Mouse (Mus musculus) hindbrain, postnatal 0 days (tissue): ENCODE measurements at regions not wholly inside any gene's neighbourhood (a gene's known extent, or its start where the extent isn't known, plus 50 kb on each side); places are given as distances from the start of the nearest gene placed in this dataset.

ENCODE experiments used
- ATAC-seq: fragments of 200-750 bp; cut with Nextera tagmentation; 2 replicates; pipeline ENCODE4 v1.8.0; 2017; ENCODE audit warnings: mild to moderate bottlenecking, moderate TSS enrichment, moderate library complexity
- DNase-seq: peaks from one replicate; pipeline ENCODE4 v3.0.0-alpha.2; 2015; ENCODE audit warnings: low spot score
- H3K27ac ChIP-seq: fragments of 300-500 bp; sonication (generic); 2 replicates; pipeline ENCODE4 v1.5.1; 2014; ENCODE audit warnings: mild to moderate bottlenecking
- H3K27me3 ChIP-seq: fragments of 300-500 bp; sonication (generic); 2 replicates; pipeline ENCODE4 v1.6.1; 2014; ENCODE audit warnings: low read length, mixed read lengths; ENCODE audit not compliant: insufficient read depth
- H3K36me3 ChIP-seq: fragments of 300-500 bp; sonication (generic); 2 replicates; pipeline ENCODE4 v1.6.1; 2014; ENCODE audit warnings: low read length, mixed read lengths; ENCODE audit not compliant: insufficient read depth
- H3K4me1 ChIP-seq: fragments of 300-500 bp; sonication (generic); 2 replicates; pipeline ENCODE4 v1.6.1; 2014; ENCODE audit warnings: antibody characterized with exemption, low read length, mixed read lengths; ENCODE audit not compliant: insufficient read depth
- H3K4me2 ChIP-seq: fragments of 300-500 bp; sonication (generic); 2 replicates; pipeline ENCODE4 v1.6.1; 2014; ENCODE audit warnings: low read depth, mild to moderate bottlenecking, low read length, moderate library complexity, mixed read lengths
- H3K4me3 ChIP-seq: fragments of 300-500 bp; sonication (generic); 2 replicates; pipeline ENCODE4 v1.5.1; 2014; ENCODE audit warnings: low read length
- H3K9ac ChIP-seq: fragments of 300-500 bp; sonication (generic); replicated peaks from 2 replicates; pipeline ENCODE4 v1.6.1; 2014; ENCODE audit warnings: mild to moderate bottlenecking, low read length, moderate library complexity, mixed read lengths
- H3K9me3 ChIP-seq: fragments of 300-500 bp; sonication (generic); 2 replicates; pipeline ENCODE4 v1.6.1; 2016; ENCODE audit warnings: low read length, mixed read lengths
- CTCF ChIP-seq: IDR thresholded peaks from 2 replicates; pipeline ENCODE4 v1.5.1; 2016; ENCODE audit warnings: antibody characterized with exemption, control low read depth, low read depth
- WGBS: fragments of 180-500 bp; shearing (Covaris S2); extraction: QIAGEN DNeasy Blood & Tissue Kit; methylation state at CpG from one replicate; pipeline ENCODE4 v1.1.7; 2014; 5-methylcytosine and 5-hydroxymethylcytosine counted together

GRCm38 (mm10) chr15:36892576-36893205, 114.9 kb downstream of the Zfp706 start:
- peak; percentile 65 for DNase-seq
- Histone ChIP-seq H3K27me3 (no peaks in the 10 kb centered on the region), H3K4me3 (no peak overlapping the region), H3K9ac (peak overlapping the region; percentile 30; the same call in 1 of the 2 replicates), H3K9me3 (no peaks in the 10 kb centered on the region), H3K4me1 (0 out of 2 replicates have a peak, but pooled peaks cover 5% of the 10 kb centered on the region), H3K27ac (peak overlapping the region; percentile 66), H3K36me3 (no peaks in the 10 kb centered on the region), H3K4me2 (peak overlapping the region; percentile 33)
- 15% methylated on average over 15 of the region's 15 CpGs for WGBS
- ATAC-seq, result peak; percentile 60; the same call in 1 of the 2 replicates
- no peak for TF ChIP-seq CTCF

- Histone ChIP-seq H3K36me3 (no peaks in the 10 kb centered on the region), H3K4me2 (no peak overlapping the region), H3K9me3 (no peaks in the 10 kb centered on the region), H3K4me3 (no peak overlapping the region), H3K27me3 (no peaks in the 10 kb centered on the region), H3K4me1 (0 out of 2 replicates have a peak, but pooled peaks cover 5% of the 10 kb centered on the region), H3K27ac (peak overlapping the region; percentile 66; the same call in 1 of the 2 replicates), H3K9ac (no peak overlapping the region)
- no peak for TF ChIP-seq CTCF
- DNase-seq, result no peak
- WGBS, result 24% methylated on average over 12 of the region's 12 CpGs
- ATAC-seq, result no peak
Measured at GRCm38 (mm10) chr15:36891851-36892250, 115.7 kb downstream of the Zfp706 start.

GRCm38 (mm10) chr15:36891296-36891695, 116.3 kb downstream of the Zfp706 start:
- DNase-seq (no peak), ATAC-seq (no peak)
- no peak for TF ChIP-seq CTCF
- 53% methylated on average over 1 of the region's 1 CpGs for WGBS
- H3K27me3 ChIP-seq, result no peaks in the 10 kb centered on the region
- 0 out of 2 replicates have a peak, but pooled peaks cover 5% of the 10 kb centered on the region for H3K4me1 ChIP-seq
- H3K9ac ChIP-seq, result no peak overlapping the region
- no peaks in the 10 kb centered on the region for H3K9me3 ChIP-seq
- no peak overlapping the region for H3K4me2 ChIP-seq
- peak overlapping the region; percentile 66; the same call in 1 of the 2 replicates for H3K27ac ChIP-seq
- H3K36me3 ChIP-seq, result no peaks in the 10 kb centered on the region
- no peak overlapping the region for H3K4me3 ChIP-seq

- Histone ChIP-seq H3K4me3 (no peak overlapping the region), H3K27ac (no peak overlapping the region), H3K4me2 (no peak overlapping the region), H3K36me3 (no peaks in the 10 kb centered on the region), H3K9me3 (no peaks in the 10 kb centered on the region), H3K4me1 (0 out of 2 replicates have a peak, but pooled peaks cover 5% of the 10 kb centered on the region), H3K27me3 (no peaks in the 10 kb centered on the region), H3K9ac (no peak overlapping the region)
- WGBS, result 73% methylated on average over 3 of the region's 3 CpGs
- DNase-seq, result no peak
- no peak for ATAC-seq
- TF ChIP-seq CTCF, result no peak
Measured at GRCm38 (mm10) chr15:36889072-36889471, 118.5 kb downstream of the Zfp706 start.

DNA sequence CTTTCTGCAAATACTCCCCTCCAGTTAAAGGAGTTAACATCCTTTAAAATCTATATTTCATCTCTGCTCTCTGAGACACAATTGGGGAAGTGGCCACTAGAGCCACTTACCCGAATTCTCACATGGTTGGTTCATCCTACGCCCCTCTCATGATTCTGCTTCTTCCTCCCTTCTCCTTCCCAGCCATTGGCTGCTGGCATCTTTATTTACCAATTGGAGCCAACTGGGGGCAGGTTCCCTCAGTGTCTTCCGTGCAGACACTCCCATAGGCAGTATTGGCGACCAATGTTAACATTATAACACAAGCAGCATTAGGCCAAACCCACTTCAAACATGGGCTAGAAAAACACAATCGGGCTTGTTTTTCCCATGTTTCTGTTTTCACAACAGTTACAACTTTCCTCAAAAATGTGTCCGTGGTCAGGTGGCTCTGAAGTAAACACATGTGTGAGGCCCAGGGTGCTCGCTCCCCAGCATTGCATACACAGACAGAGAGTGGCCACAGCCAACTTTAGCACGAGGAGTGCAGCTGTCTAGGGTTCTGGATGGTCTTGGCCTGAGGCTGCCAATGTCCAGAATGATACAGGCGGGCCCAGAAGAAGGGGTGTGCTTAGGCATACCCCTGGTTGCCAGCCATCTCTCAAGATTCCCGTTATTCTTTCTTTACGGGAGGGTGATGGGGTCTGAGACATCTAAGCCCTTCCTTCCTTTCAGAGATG, 119.1 kb downstream of the Zfp706 start:
- Histone ChIP-seq H3K36me3 (no peaks in the 10 kb centered on the region), H3K4me3 (no peak overlapping the region), H3K27ac (no peak overlapping the region), H3K9ac (no peak overlapping the region), H3K9me3 (no peaks in the 10 kb centered on the region), H3K27me3 (no peaks in the 10 kb centered on the region), H3K4me1 (0 out of 2 replicates have a peak, but pooled peaks cover 5% of the 10 kb centered on the region), H3K4me2 (no peak overlapping the region)
- WGBS, result 86% methylated on average over 11 of the region's 11 CpGs
- no peak for ATAC-seq
- no peak for DNase-seq
- TF ChIP-seq CTCF, result no peak

GRCm38 (mm10) chr15:36884671-36885365, 122.8 kb downstream of the Zfp706 start:
- WGBS, result 73% methylated on average over 11 of the region's 11 CpGs
- no peak for TF ChIP-seq CTCF
- Histone ChIP-seq H3K9me3 (no peaks in the 10 kb centered on the region), H3K4me3 (no peak overlapping the region), H3K4me1 (no peaks in the 10 kb centered on the region), H3K4me2 (no peak overlapping the region), H3K27ac (no peak overlapping the region), H3K9ac (no peak overlapping the region), H3K36me3 (no peaks in the 10 kb centered on the region), H3K27me3 (no peaks in the 10 kb centered on the region)
- DNase-seq (no peak), ATAC-seq (no peak)
